Mouse (Mus musculus) forelimb bud, embryonic 11.5 days (tissue): Measurements from ENCODE around the gene Habp4.

Experiments used
- DNase-seq: peaks from one replicate; pipeline ENCODE4 v3.0.0-alpha.2; 2012; ENCODE audit warnings: low read depth, low spot score

Habp4 gene

GRCm38 (mm10) chr13:64178746-64179652 is 17.4 kb downstream of the Habp4 start:
- no peak for DNase-seq

GRCm38 (mm10) chr13:64180300-64180699 is 18.7 kb downstream of the Habp4 start:
- no peak for DNase-seq

- peak; percentile 41 for DNase-seq
Measured at GRCm38 (mm10) chr13:64180888-64181287, 19.3 kb downstream of the Habp4 start.

- no peak for DNase-seq
Measured at GRCm38 (mm10) chr13:64182091-64182490, 20.5 kb downstream of the Habp4 start.

- DNase-seq = no peak
Measured at GRCm38 (mm10) chr13:64183583-64183982, 22.0 kb downstream of the Habp4 start.

- DNase-seq = no peak
Measured at GRCm38 (mm10) chr13:64184361-64184760, 22.7 kb downstream of the Habp4 start.

GRCm38 (mm10) chr13:64185176-64185575 is 23.6 kb downstream of the Habp4 start:
- DNase-seq = no peak

- no peak for DNase-seq
Measured at GRCm38 (mm10) chr13:64185586-64185985, 24.0 kb downstream of the Habp4 start.

- DNase-seq = no peak
Measured at GRCm38 (mm10) chr13:64186516-64186915, 24.9 kb downstream of the Habp4 start.

GRCm38 (mm10) chr13:64187065-64187464 is 25.4 kb downstream of the Habp4 start:
- DNase-seq = no peak

GRCm38 (mm10) chr13:64197899-64198298 is 36.3 kb downstream of the Habp4 start:
- no peak for DNase-seq

- no peak for DNase-seq
Measured at GRCm38 (mm10) chr13:64198310-64198709, 36.7 kb downstream of the Habp4 start.

- DNase-seq = no peak
Measured at GRCm38 (mm10) chr13:64200911-64201310, 39.3 kb downstream of the Habp4 start.

GRCm38 (mm10) chr13:64204726-64205125 is 43.1 kb downstream of the Habp4 start:
- DNase-seq = no peak

GRCm38 (mm10) chr13:64205186-64205585 is 43.6 kb downstream of the Habp4 start:
- DNase-seq = peak; percentile 72

- no peak for DNase-seq
Measured at GRCm38 (mm10) chr13:64208146-64208545, 46.5 kb downstream of the Habp4 start.

GRCm38 (mm10) chr13:64211995-64212603 is 50.5 kb downstream of the Habp4 start:
- no peak for DNase-seq

GRCm38 (mm10) chr13:64214891-64215290 is 53.3 kb downstream of the Habp4 start:
- DNase-seq = no peak

GRCm38 (mm10) chr13:64225738-64226137 is 64.1 kb downstream of the Habp4 start:
- no peak for DNase-seq

GRCm38 (mm10) chr13:64226725-64227124 is 65.1 kb downstream of the Habp4 start:
- no peak for DNase-seq

- DNase-seq = no peak
Measured at GRCm38 (mm10) chr13:64233139-64233538, 71.5 kb downstream of the Habp4 start.

- DNase-seq = peak; percentile 63
Measured at GRCm38 (mm10) chr13:64235062-64235715, 73.6 kb downstream of the Habp4 start.
